Mouse (Mus musculus) heart, postnatal 0 days (tissue): ENCODE measurements around the gene Zfp36l2. TPM values are rescaled to one million over a fixed set of nuclear protein-coding genes. Genes with fewer than 3 reads are reported as not detected.
A peak's percentile ranks its signal among the peaks of the same experiment; 100 is the strongest.

Source experiments
- ATAC-seq: fragments of 200-750 bp; cut with Nextera tagmentation; 2 replicates; pipeline ENCODE4 v1.8.0; 2017; ENCODE audit warnings: low read depth, moderate number of reproducible peaks, moderate library complexity; ENCODE audit not compliant: insufficient read depth
- DNase-seq: peaks from one replicate; pipeline ENCODE4 v3.0.0-alpha.2; 2016; ENCODE audit warnings: low spot score
- H3K27ac ChIP-seq: fragments of 300-500 bp; sonication (generic); 2 replicates; pipeline ENCODE4 v1.5.1; 2014; ENCODE audit warnings: low read depth, mild to moderate bottlenecking
- H3K27me3 ChIP-seq: fragments of 300-500 bp; sonication (generic); 2 replicates; pipeline ENCODE4 v1.6.1; 2014; ENCODE audit warnings: low read length, mixed read lengths; ENCODE audit not compliant: control insufficient read depth, insufficient read depth
- H3K36me3 ChIP-seq: fragments of 300-500 bp; sonication (generic); replicated peaks from 2 replicates; pipeline ENCODE4 v1.6.1; 2014; ENCODE audit warnings: low read length, mixed read lengths; ENCODE audit not compliant: control insufficient read depth, insufficient read depth
- H3K4me1 ChIP-seq: fragments of 300-500 bp; sonication (generic); 2 replicates; pipeline ENCODE4 v1.6.1; 2014; ENCODE audit warnings: antibody characterized with exemption; ENCODE audit not compliant: control insufficient read depth, insufficient read depth
- H3K4me2 ChIP-seq: fragments of 300-500 bp; sonication (generic); 2 replicates; pipeline ENCODE4 v1.6.1; 2014; ENCODE audit warnings: low read depth, mild to moderate bottlenecking, low read length, moderate library complexity
- H3K4me3 ChIP-seq: fragments of 300-500 bp; sonication (generic); 2 replicates; pipeline ENCODE4 v1.5.1; 2014; ENCODE audit warnings: low read depth, low read length
- H3K9ac ChIP-seq: fragments of 300-500 bp; sonication (generic); replicated peaks from 2 replicates; pipeline ENCODE4 v1.6.1; 2014; ENCODE audit warnings: low read depth, low read length, mixed read lengths
- H3K9me3 ChIP-seq: fragments of 300-500 bp; sonication (generic); replicated peaks from 2 replicates; pipeline ENCODE4 v1.6.1; 2016; ENCODE audit warnings: low read length; ENCODE audit not compliant: control insufficient read depth
- CTCF ChIP-seq: IDR thresholded peaks from 2 replicates; pipeline ENCODE4 v1.5.1; 2016; ENCODE audit warnings: antibody characterized with exemption, control low read depth, low read depth
- EP300 ChIP-seq: IDR thresholded peaks from 2 replicates; pipeline ENCODE4 v1.6.1; 2016; ENCODE audit warnings: antibody characterized with exemption, low read depth
- WGBS: fragments of 180-500 bp; shearing (Covaris S2); extraction: QIAGEN DNeasy Blood & Tissue Kit; methylation state at CpG from one replicate; pipeline ENCODE4 v1.1.7; 2014; 5-methylcytosine and 5-hydroxymethylcytosine counted together
- polyA plus RNA-seq: library from polyadenylated mRNA; unstranded; fragments of >200 nt; fragmentation: Nextera tagmentation; extraction: Ambion mirVana; gene quantifications from 2 replicates; pipeline ENCODE4 v1.2.1, GENCODE M21; 2015
- total RNA-seq: library from RNA; depleted of rRNA; stranded (reverse); fragments of >200 nt; gene quantifications from 2 replicates; pipeline ENCODE4 v1.2.3, GENCODE M21; 2014; ENCODE audit warnings: low replicate concordance

Gene Zfp36l2
- total and polyA plus RNA-seq, 2 experiments from 2014 or later, result 4.5 to 14.0 TPM

DNA sequence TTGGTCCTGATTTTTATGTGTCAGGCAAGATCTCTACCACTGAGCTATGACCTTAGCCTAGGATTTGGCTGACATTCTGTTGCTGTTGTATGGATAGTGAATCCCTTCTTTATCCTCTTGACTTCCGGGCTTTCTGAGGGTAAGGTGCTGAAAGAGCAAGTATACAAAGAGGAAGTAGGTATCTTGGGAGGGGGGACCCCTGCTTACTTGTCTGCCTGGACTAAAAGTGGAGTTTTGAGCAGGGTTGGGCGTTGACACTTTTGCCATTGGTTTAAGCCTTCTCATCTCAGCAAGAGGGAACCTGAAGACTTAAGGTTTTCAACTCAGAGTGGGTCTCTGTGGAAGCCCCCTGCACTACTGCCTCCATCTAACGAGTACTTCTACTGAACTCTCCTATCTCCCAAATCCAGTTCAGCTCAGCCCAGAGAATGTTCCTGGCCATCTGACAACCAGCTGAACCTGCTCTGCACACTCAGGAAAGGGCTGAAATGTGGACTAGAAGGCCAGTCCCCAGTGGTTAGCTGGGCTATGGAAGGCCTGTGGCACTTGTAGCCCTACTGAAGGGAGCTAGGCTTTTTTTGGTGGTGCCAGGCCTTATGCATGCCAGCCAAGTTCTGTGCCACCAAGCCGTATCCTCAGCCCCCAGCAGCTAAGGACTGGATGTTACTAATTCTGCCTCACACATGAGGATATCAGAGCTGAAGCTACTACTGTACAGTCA is 6.7 kb upstream of the Zfp36l2 start:
- no peaks in the 10 kb centered on the region; the same call in 1 of the 2 replicates for H3K36me3 ChIP-seq
- no peak overlapping the region; the same call in 1 of the 2 replicates for H3K9ac ChIP-seq
- 56% methylated on average over 4 of the region's 4 CpGs for WGBS
- ATAC-seq, result no peak
- H3K27me3 ChIP-seq, result no peaks in the 10 kb centered on the region
- H3K27ac ChIP-seq, result no peak overlapping the region; the same call in none of the 2 replicates
- H3K4me3 ChIP-seq, result no peak overlapping the region
- TF ChIP-seq EP300, result no peak
- no peak for TF ChIP-seq CTCF
- no peak overlapping the region for H3K4me2 ChIP-seq
- peaks cover 23% of the 10 kb centered on the region; the same call in 1 of the 2 replicates for H3K4me1 ChIP-seq
- no peaks in the 10 kb centered on the region for H3K9me3 ChIP-seq
- no peak for DNase-seq

- DNase-seq, result no peak
- Histone ChIP-seq H3K27ac (no peak overlapping the region), H3K4me2 (no peak overlapping the region), H3K36me3 (no peaks in the 10 kb centered on the region; the same call in 1 of the 2 replicates), H3K27me3 (no peaks in the 10 kb centered on the region), H3K9me3 (no peaks in the 10 kb centered on the region), H3K4me1 (peaks cover 32% of the 10 kb centered on the region), H3K9ac (no peak overlapping the region), H3K4me3 (no peak overlapping the region)
- 85% methylated on average over 9 of the region's 9 CpGs for WGBS
- no peak for TF ChIP-seq EP300
- ATAC-seq, result no peak
Observed at GRCm38 (mm10) chr17:84193411-84193810, 5.7 kb upstream of the Zfp36l2 start.

- DNase-seq, result no peak
- TF ChIP-seq EP300 (no peak), CTCF (no peak)
- H3K27ac ChIP-seq, result peak overlapping the region; percentile 28; the same call in 1 of the 2 replicates
- no peak overlapping the region for H3K4me2 ChIP-seq
- ATAC-seq, result no peak
- no peaks in the 10 kb centered on the region for H3K27me3 ChIP-seq
- H3K4me1 ChIP-seq, result peaks cover 28% of the 10 kb centered on the region
- no peaks in the 10 kb centered on the region for H3K9me3 ChIP-seq
- WGBS, result 71% methylated on average over 4 of the region's 4 CpGs
- no peak overlapping the region for H3K9ac ChIP-seq
- no peak overlapping the region for H3K4me3 ChIP-seq
- no peaks in the 10 kb centered on the region; the same call in 1 of the 2 replicates for H3K36me3 ChIP-seq
Observed at GRCm38 (mm10) chr17:84191946-84192345, 4.2 kb upstream of the Zfp36l2 start.

- Histone ChIP-seq H3K4me2 (no peak overlapping the region), H3K4me1 (peaks cover 28% of the 10 kb centered on the region), H3K9me3 (no peaks in the 10 kb centered on the region), H3K9ac (no peak overlapping the region), H3K27me3 (no peaks in the 10 kb centered on the region), H3K4me3 (no peak overlapping the region), H3K36me3 (peaks cover 8% of the 10 kb centered on the region), H3K27ac (no peak overlapping the region)
- WGBS, result 23% methylated on average over 8 of the region's 8 CpGs
- ATAC-seq (no peak), DNase-seq (peak; percentile 70)
- TF ChIP-seq EP300 (no peak), CTCF (peak; percentile 83)
Observed at GRCm38 (mm10) chr17:84190885-84191284, 3.1 kb upstream of the Zfp36l2 start.

DNA sequence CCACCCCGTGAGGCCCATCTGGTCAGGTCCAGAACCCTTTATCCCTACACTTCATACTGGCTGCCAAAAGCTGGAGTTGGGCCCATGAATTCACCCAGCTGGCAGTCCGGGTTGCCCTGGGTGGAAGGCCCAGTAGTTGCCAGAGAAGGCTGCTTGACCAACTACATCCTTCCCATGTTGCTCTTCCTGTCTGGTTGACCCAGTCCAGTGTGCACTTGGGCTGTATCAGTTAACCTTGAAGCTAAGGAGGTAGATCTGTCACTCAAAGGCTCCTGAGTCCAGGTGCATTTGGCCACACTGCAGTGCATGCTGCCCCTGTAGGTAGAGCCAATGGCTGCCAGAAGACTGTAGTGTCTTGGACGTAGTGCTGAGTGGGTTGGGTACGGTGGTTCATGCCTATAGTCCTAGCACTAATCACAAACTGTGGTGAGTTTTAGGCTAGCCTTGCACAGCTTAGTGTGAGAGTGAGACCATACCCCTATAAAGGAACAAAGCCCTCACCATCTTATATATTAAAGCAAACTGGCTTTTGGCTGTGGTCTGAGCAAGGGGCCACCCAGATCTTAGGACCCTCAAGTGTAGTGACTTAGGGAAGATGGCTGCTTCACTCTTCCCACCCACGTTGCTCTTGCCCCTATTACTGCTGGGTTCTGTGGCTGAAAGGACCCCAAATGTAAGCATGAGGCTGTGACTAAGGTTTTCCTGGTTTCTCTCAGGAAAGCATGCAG is 1.5 kb upstream of the Zfp36l2 start:
- Histone ChIP-seq H3K36me3 (peaks cover 16% of the 10 kb centered on the region), H3K9ac (no peak overlapping the region), H3K4me2 (peak overlapping the region; percentile 86; the same call in 1 of the 2 replicates), H3K27ac (peak overlapping the region; percentile 92), H3K4me3 (no peak overlapping the region), H3K9me3 (no peaks in the 10 kb centered on the region), H3K4me1 (peaks cover 21% of the 10 kb centered on the region), H3K27me3 (no peaks in the 10 kb centered on the region)
- WGBS, result 76% methylated on average over 5 of the region's 5 CpGs
- TF ChIP-seq EP300 (no peak), CTCF (no peak)
- DNase-seq (no peak), ATAC-seq (no peak)
